Mouse (Mus musculus) midbrain, embryonic 11.5 days (tissue): ENCODE data around the gene Nav3. TPM values are rescaled to one million over a fixed set of nuclear protein-coding genes. Genes with fewer than 3 reads are reported as not detected.
"Not testable (repeated sequence)": the region's sequence is repeated elsewhere in the genome, so short reads cannot be mapped to it uniquely, and the experiment has no call there.

Source experiments
- ATAC-seq: fragments of 200-750 bp; cut with Nextera tagmentation; 2 replicates; pipeline ENCODE4 v1.8.0; 2017; ENCODE audit warnings: moderate TSS enrichment, moderate library complexity; ENCODE audit not compliant: low FRiP score
- DNase-seq: peaks from one replicate; pipeline ENCODE4 v3.0.0; 2015; ENCODE audit warnings: low spot score; ENCODE audit errors: missing footprints
- H3K27ac ChIP-seq: fragments of 300-500 bp; sonication (generic); 2 replicates; pipeline ENCODE4 v1.5.1; 2014; ENCODE audit warnings: low read depth, low read length
- H3K27me3 ChIP-seq: fragments of 300-500 bp; sonication (generic); 2 replicates; pipeline ENCODE4 v1.6.1; 2014; ENCODE audit warnings: mild to moderate bottlenecking, low read length, moderate library complexity, mixed read lengths; ENCODE audit not compliant: control insufficient read depth, insufficient read depth
- H3K36me3 ChIP-seq: fragments of 300-500 bp; sonication (generic); 2 replicates; pipeline ENCODE4 v1.6.1; 2014; ENCODE audit warnings: mild to moderate bottlenecking, low read length, moderate library complexity, mixed read lengths; ENCODE audit not compliant: control insufficient read depth, insufficient read depth
- H3K4me1 ChIP-seq: fragments of 300-500 bp; sonication (generic); 2 replicates; pipeline ENCODE4 v1.6.1; 2014; ENCODE audit warnings: low read length; ENCODE audit not compliant: control insufficient read depth, insufficient read depth
- H3K4me2 ChIP-seq: fragments of 300-500 bp; sonication (generic); 2 replicates; pipeline ENCODE4 v1.6.1; 2014; ENCODE audit warnings: mild to moderate bottlenecking, moderate library complexity
- H3K4me3 ChIP-seq: fragments of 300-500 bp; sonication (generic); 2 replicates; pipeline ENCODE4 v1.5.1; 2014; ENCODE audit warnings: low read depth, low read length
- H3K9ac ChIP-seq: fragments of 300-500 bp; sonication (generic); 2 replicates; pipeline ENCODE4 v1.6.1; 2014; ENCODE audit warnings: low read length
- H3K9me3 ChIP-seq: fragments of 300-500 bp; sonication (generic); 2 replicates; pipeline ENCODE4 v1.6.1; 2016; ENCODE audit warnings: low read length; ENCODE audit not compliant: control insufficient read depth
- WGBS: fragments of 180-500 bp; shearing (Covaris S2); extraction: QIAGEN DNeasy Blood & Tissue Kit; methylation state at CpG from one replicate; pipeline ENCODE4 v1.1.7; 2014; 5-methylcytosine and 5-hydroxymethylcytosine counted together
- polyA plus RNA-seq: library from polyadenylated mRNA; unstranded; fragments of >200 nt; fragmentation: Nextera tagmentation; extraction: Ambion mirVana; gene quantifications from 2 replicates; pipeline ENCODE4 v1.2.1, GENCODE M21; 2014

Gene Nav3
- polyA plus RNA-seq, 1 experiment from 2014 or later = 7.9 TPM

- no peaks in the 10 kb centered on the region for H3K27me3 ChIP-seq
- H3K4me1 ChIP-seq = no peaks in the 10 kb centered on the region
- no peaks in the 10 kb centered on the region for H3K36me3 ChIP-seq
- H3K9ac ChIP-seq = no peak overlapping the region
- H3K4me3 ChIP-seq = no peak overlapping the region
- WGBS = 91% methylated on average over 6 of the region's 6 CpGs
- no peak overlapping the region for H3K4me2 ChIP-seq
- H3K27ac ChIP-seq = no peak overlapping the region
- no peak for DNase-seq
- ATAC-seq = no peak
- H3K9me3 ChIP-seq = no peaks in the 10 kb centered on the region
Measured at GRCm38 (mm10) chr10:110400642-110401041, 55.4 kb downstream of the Nav3 start.

GRCm38 (mm10) chr10:110398643-110399042, 57.4 kb downstream of the Nav3 start:
- Histone ChIP-seq H3K4me3 (no peak overlapping the region), H3K9ac (no peak overlapping the region), H3K4me1 (no peaks in the 10 kb centered on the region), H3K27me3 (no peaks in the 10 kb centered on the region), H3K4me2 (no peak overlapping the region), H3K36me3 (no peaks in the 10 kb centered on the region), H3K27ac (no peak overlapping the region), H3K9me3 (no peaks in the 10 kb centered on the region)
- WGBS = 88% methylated on average over 3 of the region's 3 CpGs
- ATAC-seq = no peak
- DNase-seq = no peak

- H3K36me3 ChIP-seq = no peaks in the 10 kb centered on the region
- no peak overlapping the region for H3K9ac ChIP-seq
- 94% methylated on average over 6 of the region's 6 CpGs for WGBS
- no peak overlapping the region for H3K27ac ChIP-seq
- DNase-seq (no peak), ATAC-seq (no peak)
- no peaks in the 10 kb centered on the region for H3K27me3 ChIP-seq
- H3K4me3 ChIP-seq = no peak overlapping the region
- H3K9me3 ChIP-seq = no peaks in the 10 kb centered on the region
- no peaks in the 10 kb centered on the region for H3K4me1 ChIP-seq
- H3K4me2 ChIP-seq = no peak overlapping the region
Measured at GRCm38 (mm10) chr10:110386476-110387197, 69.4 kb downstream of the Nav3 start.

DNA sequence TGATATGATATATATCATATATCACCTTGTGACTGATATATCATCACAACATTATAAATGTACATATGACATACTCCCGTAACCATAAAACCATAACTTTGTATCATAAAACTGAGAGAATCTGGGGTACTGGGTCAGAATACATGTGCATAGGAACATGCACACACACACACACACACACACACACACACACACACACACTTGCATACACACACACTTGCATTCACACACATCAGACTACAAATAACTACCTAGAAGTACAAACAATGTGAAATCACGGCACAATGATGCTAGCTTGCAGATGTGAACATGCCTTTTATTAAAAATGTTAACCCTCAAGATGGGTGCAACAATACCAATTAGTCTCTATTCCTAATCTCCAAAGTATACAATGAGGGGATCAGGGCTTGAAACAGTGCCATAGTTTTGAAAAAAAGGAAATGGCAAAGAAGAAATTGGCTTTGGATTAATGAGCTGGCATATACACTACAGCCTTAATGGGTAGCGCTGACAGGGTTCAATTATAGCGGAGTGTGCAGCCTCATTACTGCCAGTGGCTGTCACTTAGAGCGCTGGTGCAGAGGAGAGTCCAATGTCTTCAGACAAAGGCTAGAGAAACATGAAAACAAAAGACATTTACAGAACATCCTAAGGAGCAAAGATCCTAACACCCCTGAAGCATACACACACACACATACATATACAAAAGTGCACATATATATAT, 72.3 kb downstream of the Nav3 start:
- not testable (repeated sequence) for H3K27ac ChIP-seq
- ATAC-seq = 0 out of 2 replicates have a peak, but pooled peaks have one; percentile 55

GRCm38 (mm10) chr10:110380792-110381191, 75.2 kb downstream of the Nav3 start:
- H3K9ac ChIP-seq = no peak overlapping the region
- no peaks in the 10 kb centered on the region for H3K27me3 ChIP-seq
- DNase-seq (no peak), ATAC-seq (no peak)
- no peaks in the 10 kb centered on the region for H3K9me3 ChIP-seq
- H3K4me1 ChIP-seq = no peaks in the 10 kb centered on the region
- H3K4me2 ChIP-seq = no peak overlapping the region
- no peak overlapping the region for H3K27ac ChIP-seq
- no peak overlapping the region for H3K4me3 ChIP-seq
- no peaks in the 10 kb centered on the region for H3K36me3 ChIP-seq
- 94% methylated on average over 2 of the region's 2 CpGs for WGBS

More for the DNA sequence above, 72.3 kb downstream of the Nav3 start:
- not testable (repeated sequence) for H3K36me3 ChIP-seq, DNase-seq, H3K4me2 ChIP-seq, H3K9ac ChIP-seq, H3K4me1 ChIP-seq, H3K9me3 ChIP-seq, H3K4me3 ChIP-seq, H3K27me3 ChIP-seq
- WGBS = 89% methylated on average over 5 of the region's 5 CpGs

GRCm38 (mm10) chr10:110372724-110373455, 83.1 kb downstream of the Nav3 start:
- Histone ChIP-seq H3K4me3 (no peak overlapping the region), H3K27me3 (no peaks in the 10 kb centered on the region), H3K36me3 (no peaks in the 10 kb centered on the region), H3K9ac (no peak overlapping the region), H3K4me1 (no peaks in the 10 kb centered on the region), H3K9me3 (no peaks in the 10 kb centered on the region), H3K4me2 (no peak overlapping the region), H3K27ac (no peak overlapping the region)
- peak; percentile 85 for DNase-seq
- peak; percentile 77; the same call in 1 of the 2 replicates for ATAC-seq
- 64% methylated on average over 11 of the region's 11 CpGs for WGBS

DNA sequence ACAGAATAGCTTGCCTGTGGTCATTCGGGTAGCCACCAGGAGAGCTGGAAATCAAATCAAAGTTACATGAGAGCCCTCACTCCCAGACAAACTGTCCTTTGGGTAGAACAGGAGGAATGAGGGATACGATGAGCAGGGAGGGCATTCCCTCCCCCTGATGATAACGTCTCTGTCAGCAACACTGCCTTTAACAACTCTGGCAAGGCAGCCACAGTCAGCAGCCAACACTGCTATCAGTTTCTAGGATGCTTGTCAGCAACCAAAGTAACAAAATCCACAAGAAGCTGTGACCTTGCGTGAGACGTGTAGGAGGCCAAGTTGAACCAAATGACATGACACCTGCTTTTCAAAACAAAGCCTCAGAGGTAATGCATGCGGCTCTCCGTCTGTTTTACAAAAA, 103.9 kb downstream of the Nav3 start:
- no peak overlapping the region for H3K4me3 ChIP-seq
- H3K4me2 ChIP-seq = no peak overlapping the region
- no peak overlapping the region for H3K9ac ChIP-seq
- DNase-seq = no peak
- H3K9me3 ChIP-seq = no peaks in the 10 kb centered on the region
- no peaks in the 10 kb centered on the region for H3K36me3 ChIP-seq
- no peak for ATAC-seq
- 83% methylated on average over 7 of the region's 7 CpGs for WGBS
- no peak overlapping the region for H3K27ac ChIP-seq
- H3K27me3 ChIP-seq = no peaks in the 10 kb centered on the region
- H3K4me1 ChIP-seq = no peaks in the 10 kb centered on the region

GRCm38 (mm10) chr10:110330030-110330429, 126.0 kb downstream of the Nav3 start:
- WGBS = 94% methylated on average over 5 of the region's 5 CpGs
- H3K27ac ChIP-seq = no peak overlapping the region

GRCm38 (mm10) chr10:110329629-110330028, 126.4 kb downstream of the Nav3 start:
- H3K27me3 ChIP-seq = no peaks in the 10 kb centered on the region
- H3K36me3 ChIP-seq = no peaks in the 10 kb centered on the region
- no peak overlapping the region for H3K4me2 ChIP-seq
- ATAC-seq (no peak), DNase-seq (no peak)
- no peaks in the 10 kb centered on the region for H3K9me3 ChIP-seq
- H3K27ac ChIP-seq = no peak overlapping the region
- H3K4me1 ChIP-seq = no peaks in the 10 kb centered on the region
- no peak overlapping the region for H3K4me3 ChIP-seq
- 87% methylated on average over 5 of the region's 5 CpGs for WGBS
- no peak overlapping the region for H3K9ac ChIP-seq

More at GRCm38 (mm10) chr10:110330030-110330429, 126.0 kb downstream of the Nav3 start:
- no peak for DNase-seq
- no peak overlapping the region for H3K4me2 ChIP-seq
- H3K4me3 ChIP-seq = no peak overlapping the region
- no peaks in the 10 kb centered on the region for H3K27me3 ChIP-seq
- no peak for ATAC-seq
- H3K36me3 ChIP-seq = no peaks in the 10 kb centered on the region
- H3K4me1 ChIP-seq = no peaks in the 10 kb centered on the region
- H3K9me3 ChIP-seq = no peaks in the 10 kb centered on the region
- no peak overlapping the region for H3K9ac ChIP-seq
